Mouse (Mus musculus) WW6 (cell line): ENCODE measurements at regions not wholly inside any gene's neighbourhood (a gene's known extent, or its start where the extent isn't known, plus 50 kb on each side); places are given as distances from the start of the nearest gene placed in this dataset.

Experiments used
- DNase-seq: peaks from one replicate; pipeline ENCODE4 v3.0.0-alpha.2; 2013; ENCODE audit warnings: low read depth, low spot score

DNA sequence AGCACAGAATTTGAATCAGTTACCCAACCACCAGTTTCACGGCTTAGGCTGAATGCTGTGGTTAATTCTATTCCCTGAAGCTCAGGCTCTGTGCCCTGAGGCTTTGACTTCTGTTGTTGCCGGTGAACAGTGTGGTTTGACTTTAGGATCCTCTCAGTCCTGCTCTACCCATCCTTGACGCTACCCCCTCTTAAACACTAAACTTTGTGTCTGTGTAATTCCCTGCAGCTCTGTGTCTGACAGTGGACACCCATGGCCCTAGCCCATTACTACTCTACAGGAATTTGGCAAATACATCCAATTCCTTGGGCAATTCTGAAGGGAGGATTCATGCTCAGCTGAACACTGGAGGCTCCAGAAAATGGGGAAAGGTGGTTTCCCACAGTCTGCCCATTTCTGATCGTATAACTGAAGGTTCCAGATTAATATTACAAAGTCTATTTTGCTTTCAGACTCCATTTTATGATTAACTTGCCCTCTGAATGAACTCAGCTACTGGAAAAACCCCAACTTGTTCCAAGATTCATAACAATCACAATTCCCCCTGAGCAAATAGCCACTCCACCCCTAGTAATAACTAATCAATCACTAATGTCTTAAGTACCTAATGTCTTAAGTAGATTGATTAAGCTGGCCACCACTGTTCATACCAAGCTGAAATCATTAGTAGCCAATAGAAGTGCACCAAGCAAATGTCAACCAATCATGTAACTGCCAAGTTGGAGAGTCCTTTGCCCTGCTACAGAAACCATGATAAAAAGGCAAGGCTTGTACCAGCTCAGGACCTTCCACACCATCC is 182.6 kb downstream of the Ice1 start:
- no peak for DNase-seq

DNA sequence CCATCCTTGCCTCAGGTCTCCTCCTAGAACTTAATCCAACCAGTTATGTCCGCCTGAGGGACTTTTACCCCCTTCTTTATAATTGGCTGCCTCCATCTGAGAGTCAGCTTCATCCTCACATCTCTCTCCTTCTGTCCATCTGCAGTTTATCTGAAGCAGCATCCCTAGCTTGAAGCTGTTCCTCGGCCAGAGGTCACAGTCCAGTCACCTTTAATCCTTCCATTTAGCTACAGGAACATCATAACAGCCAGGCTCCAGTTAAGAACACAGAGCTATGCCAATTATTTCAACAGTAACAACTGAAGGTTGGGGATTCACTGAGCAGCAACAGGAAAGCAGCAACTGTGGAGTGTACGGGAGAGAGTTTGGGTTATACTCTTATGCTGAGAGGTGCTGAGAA is 179.0 kb downstream of the Ice1 start:
- DNase-seq, result no peak

- DNase-seq, result no peak
Measured at GRCm38 (mm10) chr13:70464996-70465395, 172.4 kb downstream of the Ice1 start.

DNA sequence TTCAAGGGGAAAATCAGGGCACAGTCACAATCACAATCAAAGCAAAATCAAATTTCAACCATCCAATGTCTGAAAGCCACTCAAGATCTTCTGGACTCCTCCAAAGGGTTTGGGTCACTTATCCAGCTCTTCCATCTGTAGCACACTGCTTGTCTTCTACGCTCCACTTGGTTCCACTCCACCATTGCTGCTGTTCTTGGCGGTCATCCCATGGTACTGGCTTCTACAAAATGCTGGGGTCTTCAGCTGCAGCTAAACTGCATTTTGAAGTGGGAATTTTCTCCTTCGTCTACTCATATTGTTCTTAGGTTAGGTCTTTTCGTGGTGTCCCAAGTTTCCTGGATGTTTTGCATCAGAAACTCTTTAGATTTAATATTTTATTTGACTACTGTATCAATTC is 162.7 kb downstream of the Ice1 start:
- DNase-seq, result no peak

DNA sequence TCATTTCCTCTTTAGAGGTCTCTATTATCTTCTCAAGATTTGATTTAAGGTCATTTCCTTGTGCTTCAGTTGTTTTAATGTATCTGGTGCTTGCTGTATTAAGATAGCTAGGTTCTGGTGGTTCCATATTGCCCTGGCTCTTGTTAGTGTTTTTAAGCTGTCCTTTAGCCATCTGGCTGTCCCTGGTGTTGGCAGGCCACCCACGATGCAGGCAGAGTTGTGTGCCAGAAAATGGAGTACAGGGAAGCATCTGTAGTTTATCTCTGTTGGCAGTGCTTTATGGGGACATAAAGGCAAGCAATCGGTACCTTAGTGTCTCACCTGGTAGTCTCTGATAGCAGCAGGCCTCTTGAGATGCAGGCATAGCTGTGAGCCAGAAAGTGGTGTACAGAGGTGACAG is 162.1 kb downstream of the Ice1 start:
- no peak for DNase-seq

- no peak for DNase-seq
Measured at GRCm38 (mm10) chr13:70499302-70499701, 138.1 kb downstream of the Ice1 start.
